Comparison of ENCODE assay signal across 25 mouse cellular contexts in the genomic region with DNA sequence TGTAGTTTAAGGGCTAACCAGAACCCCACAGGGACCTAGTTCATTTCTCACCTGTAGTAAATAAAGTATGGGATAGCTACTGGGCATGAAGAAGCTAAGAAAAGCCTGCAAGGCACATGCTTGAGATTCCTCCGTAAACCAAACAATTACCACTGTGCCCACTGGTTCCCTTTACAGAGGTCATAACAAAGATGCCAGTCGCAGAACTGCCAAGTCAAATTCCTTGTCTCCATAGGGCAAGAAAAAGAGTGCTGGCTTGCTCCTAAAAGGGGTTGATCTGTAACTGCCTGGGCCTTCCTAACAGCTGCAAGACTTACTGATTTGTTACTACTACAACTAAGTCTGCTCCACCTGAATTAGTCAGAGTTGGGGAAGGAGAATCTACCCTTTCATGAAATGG. TPM values are rescaled to one million over a fixed set of nuclear protein-coding genes. Genes with fewer than 3 reads are reported as not detected.
A peak's percentile ranks its signal among the peaks of the same experiment; 100 is the strongest.
DNase-seq lines count a peak whose midpoint lies in the region; ATAC-seq and TF ChIP-seq lines count a peak whose summit lies in the region.
"Had no signal": no experiment of that assay in that cellular context is flagged by ENCODE, and none has a peak within 500 bp of the region (broad histone marks: within the 10 kb centered on the region; RNA-seq: fewer than 3 reads in every experiment).

No protein-coding gene starts in this region.

- TF ChIP-seq CTCF in gastrocnemius, adult 2 months (IDR thresholded peaks at IDR 0.05) = no peak
- TF ChIP-seq CTCF in heart, postnatal 0 days (IDR thresholded peaks at IDR 0.05; ENCODE audit: low read depth) = no peak
- TF ChIP-seq CTCF in kidney, adult 2 months (conservative IDR thresholded peaks at IDR 0.05; ENCODE audit: insufficient read depth, insufficient read length, low read depth, low read length) = no peak

- H3K27ac ChIP-seq in gastrocnemius, adult 2 months = 0 out of 2 replicates have a peak overlapping the region, but pooled peaks have one; percentile 16
- H3K27ac ChIP-seq in heart, postnatal 0 days (ENCODE audit: low read depth) = peak overlapping the region; percentile 38
- peak overlapping the region; percentile 38; the same call in 1 of the 2 replicates for H3K27ac ChIP-seq in kidney, adult 2 months (ENCODE audit: insufficient read depth, low read depth, low read length)
- H3K27ac ChIP-seq: forebrain, embryonic 10.5 days; hindbrain, embryonic 14.5 days; intestine, embryonic 15.5 days had no signal

- H3K9me3 ChIP-seq in heart, postnatal 0 days (replicated peaks; ENCODE audit: control insufficient read depth, low read length) = no peaks in the 10 kb centered on the region
- H3K9me3 ChIP-seq: forebrain, embryonic 10.5 days; forebrain, embryonic 13.5 days; G1E; intestine, embryonic 15.5 days had no signal

- WGBS in heart, postnatal 0 days = 66% methylated on average over 2 of the region's 2 CpGs
- 48% methylated on average over 2 of the region's 2 CpGs for WGBS in kidney, adult 2 months

- DNase-seq in gastrocnemius, adult 2 months = no peak
- DNase-seq in gastrocnemius, adult 18-20 months (ENCODE audit: low spot score) = no peak
- no peak for DNase-seq in heart, postnatal 0 days (ENCODE audit: low spot score)
- DNase-seq in heart, postnatal 4 days = no peak
- no peak for DNase-seq in kidney, adult 2 months
- no peak for DNase-seq in kidney, postnatal 10 days
- no peak for DNase-seq in right cerebral cortex, postnatal 10 days (ENCODE audit: low spot score in 2 of 2)
- DNase-seq: adrenal gland, adult 8-10 months; adrenal gland, postnatal 25 days; B cell, adult 2 months; cerebellum, adult 18-20 months; cerebellum, adult 9-10 months; cerebellum, postnatal 14 days; gastrocnemius, postnatal 14 days; heart, adult 11 months; heart, postnatal 10 days; kidney, adult 11 months; kidney, adult 9 months had no signal

- TF ChIP-seq EP300 in heart, postnatal 0 days (IDR thresholded peaks at IDR 0.05; ENCODE audit: low read depth) = no peak

- peaks cover 5% of the 10 kb centered on the region; the same call in 1 of the 2 replicates for H3K4me1 ChIP-seq in heart, postnatal 0 days (ENCODE audit: control insufficient read depth, insufficient read depth)
- no peaks in the 10 kb centered on the region for H3K4me1 ChIP-seq in kidney, adult 2 months (ENCODE audit: control insufficient read depth, insufficient read depth, low read length)
- H3K4me1 ChIP-seq: forebrain, embryonic 10.5 days; intestine, embryonic 15.5 days had no signal

- no peak overlapping the region for H3K4me3 ChIP-seq in gastrocnemius, adult 2 months
- H3K4me3 ChIP-seq in heart, postnatal 0 days (ENCODE audit: low read depth, low read length) = no peak overlapping the region
- no peak overlapping the region for H3K4me3 ChIP-seq in kidney, adult 2 months (ENCODE audit: insufficient read depth, low read depth, low read length)
- H3K4me3 ChIP-seq: forebrain, embryonic 10.5 days; forebrain, embryonic 13.5 days; intestine, embryonic 15.5 days had no signal

- no peak for TF ChIP-seq POLR2A in kidney, adult 2 months (IDR thresholded peaks at IDR 0.05; ENCODE audit: low read depth, low read length)

- H3K4me2 ChIP-seq in heart, postnatal 0 days (ENCODE audit: low read depth, low read length) = no peak overlapping the region
- H3K4me2 ChIP-seq: forebrain, embryonic 13.5 days; hindbrain, embryonic 14.5 days; intestine, embryonic 15.5 days had no signal

- no peaks in the 10 kb centered on the region for H3K27me3 ChIP-seq in heart, postnatal 0 days (ENCODE audit: control insufficient read depth, insufficient read depth, low read length)
- H3K27me3 ChIP-seq in kidney, adult 2 months (replicated peaks; ENCODE audit: control insufficient read depth, insufficient read depth, low read length) = no peaks in the 10 kb centered on the region
- H3K27me3 ChIP-seq: CH12.LX; forebrain, embryonic 13.5 days; intestine, embryonic 15.5 days had no signal

- peaks cover 83% of the 10 kb centered on the region for H3K36me3 ChIP-seq in heart, postnatal 0 days (replicated peaks; ENCODE audit: control insufficient read depth, insufficient read depth, low read length)
- peaks cover 21% of the 10 kb centered on the region for H3K36me3 ChIP-seq in kidney, adult 2 months (ENCODE audit: control insufficient read depth, insufficient read depth, low read length)

- no peak for ATAC-seq in heart, postnatal 0 days (ENCODE audit: insufficient read depth, low read depth)
- ATAC-seq: activated CD4-positive, CD25-positive, alpha-beta regulatory T cell, adult 4 months; forebrain, embryonic 13.5 days; intestine, embryonic 15.5 days had no signal

- H3K9ac ChIP-seq in heart, postnatal 0 days (replicated peaks; ENCODE audit: low read depth, low read length) = no peak overlapping the region
- H3K9ac ChIP-seq: forebrain, embryonic 13.5 days; hindbrain, embryonic 14.5 days; intestine, embryonic 15.5 days had no signal

- intact Hi-C loops in gastrocnemius, adult 2 months (cut with DNase I) = no loop called here

RNA-seq across cellular contexts. Expression of gene Chd2, which starts 32.9 kb away (rescaled TPM):
- 10 to 100 TPM; 40.7 to 48.4 TPM for total RNA-seq in gastrocnemius, adult 2 months (2021)
- total RNA-seq in gastrocnemius, adult 18-20 months (2021) = 10 to 100 TPM; 29.8 to 39.6 TPM
- 43.0 and 65.5 TPM in 2 replicates for total RNA-seq in heart, postnatal 0 days (2014; rRNA removed; ENCODE audit: low replicate concordance)
- polyA plus RNA-seq in heart, postnatal 0 days (2015; fragmentation: Nextera tagmentation; extraction: Ambion mirVana) = 31.1 and 32.2 TPM in 2 replicates
- 10 to 100 TPM; 57.3 to 61.0 TPM for total RNA-seq in heart, postnatal 4 days (2021)
- 33.9 and 36.9 TPM in 2 replicates for polyA plus RNA-seq in kidney, adult 2 months (2012; rRNA removed)
